Mouse (Mus musculus) kidney, postnatal 4 days (tissue): Measurements from ENCODE around the gene Usp17la.
"Not testable (repeated sequence)": the region's sequence is repeated elsewhere in the genome, so short reads cannot be mapped to it uniquely, and the experiment has no call there.

Source experiments
- DNase-seq, 2 experiments: peaks; one replicate each; pipeline ENCODE4 v3.0.0; 2021; ENCODE audit warnings: mixed read lengths in 2 of 2

Usp17la gene

GRCm38 (mm10) chr7:104856709-104857108 is at the start of gene Usp17la:
Gene Usp17la, plus strand, starts transcription at chr7:104857009.
- DNase-seq, result not testable (repeated sequence)

GRCm38 (mm10) chr7:104810335-104810734 is 46.5 kb upstream of the Usp17la start:
- DNase-seq, result not testable (repeated sequence)

GRCm38 (mm10) chr7:104842503-104842902 is 14.3 kb upstream of the Usp17la start, which contains the start of gene Usp17lb:
Gene Usp17lb, minus strand, starts transcription at chr7:104842603.
- no peak for DNase-seq

- DNase-seq, result no peak
These were observed 13.0 kb upstream of the Usp17la start for GRCm38 (mm10) chr7:104843731-104844287.

- DNase-seq, result not testable (repeated sequence)
These were observed 5.3 kb upstream of the Usp17la start for GRCm38 (mm10) chr7:104851546-104851945.

- no peak for DNase-seq
These were observed 1.5 kb upstream of the Usp17la start for GRCm38 (mm10) chr7:104855248-104855750.

GRCm38 (mm10) chr7:104857683-104858082 is 874 bp downstream of the Usp17la start:
- DNase-seq, result no peak

GRCm38 (mm10) chr7:104861381-104861780 is 4.6 kb downstream of the Usp17la start:
- no peak for DNase-seq

GRCm38 (mm10) chr7:104877731-104878130 is 20.9 kb downstream of the Usp17la start, which contains the start of gene Olfr665:
Gene Olfr665, plus strand, starts transcription at chr7:104878031.
- no peak for DNase-seq

- DNase-seq, result no peak
These were observed 39.0 kb downstream of the Usp17la start, which contains the start of gene Olfr666 for GRCm38 (mm10) chr7:104895852-104896251. Gene Olfr666, minus strand, starts transcription at chr7:104895952.
